Mouse (Mus musculus) ZHBTc4 (cell line): ENCODE results near the gene Atpaf2.

Experiments
- DNase-seq: peaks from one replicate; pipeline ENCODE4 v3.0.0-alpha.2; 2011; ENCODE audit warnings: low read depth, low spot score

Atpaf2 gene

DNA sequence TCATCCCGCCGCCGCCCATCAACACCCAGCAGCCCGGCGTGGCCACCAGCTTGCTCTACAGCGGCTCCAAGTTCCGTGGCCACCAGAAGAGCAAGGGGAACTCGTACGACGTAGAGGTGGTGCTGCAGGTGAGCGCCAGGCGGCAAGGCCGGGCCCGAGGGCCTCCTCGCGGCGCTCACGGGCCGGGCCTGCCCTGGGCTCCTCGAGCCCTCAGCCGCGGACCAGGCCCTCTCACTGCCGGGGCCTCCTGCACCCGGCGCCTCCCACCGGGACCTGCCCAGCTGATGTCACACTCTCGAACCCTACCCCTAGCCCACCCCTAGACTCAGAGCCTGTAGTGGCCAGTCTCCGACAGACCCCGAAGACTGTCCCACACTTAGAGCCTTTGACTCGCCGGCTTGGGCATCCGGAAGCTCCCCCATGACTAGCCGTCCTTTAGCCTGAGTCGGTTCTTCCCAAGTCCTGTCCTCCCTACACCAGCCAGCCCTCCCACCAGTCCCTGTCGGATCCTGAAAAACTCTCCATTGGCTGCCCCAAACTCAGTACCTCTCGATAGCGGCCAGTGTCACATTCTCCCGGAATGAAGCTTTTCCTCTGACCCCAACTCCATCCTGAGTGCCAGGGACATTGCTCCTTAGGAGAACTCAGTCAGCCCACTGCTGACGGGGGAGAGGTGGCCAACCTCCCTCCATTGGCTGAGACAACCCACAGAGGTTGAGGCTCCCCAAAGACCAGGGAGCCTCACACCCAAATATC is at the start of gene Atpaf2:
Gene Atpaf2, minus strand, starts transcription at position 741 of the 756 bp plus-strand sequence.
- DNase-seq, result no peak

GRCm38 (mm10) chr11:60465943-60466380 is 47.7 kb upstream of the Atpaf2 start:
- peak; percentile 82 for DNase-seq

GRCm38 (mm10) chr11:60457973-60458372 is 39.7 kb upstream of the Atpaf2 start:
- peak; percentile 37 for DNase-seq

GRCm38 (mm10) chr11:60454745-60455087 is 36.5 kb upstream of the Atpaf2 start:
- DNase-seq, result no peak

- DNase-seq, result peak; percentile 96
Measured at GRCm38 (mm10) chr11:60454080-60454744, 36.0 kb upstream of the Atpaf2 start, which contains the start of gene Drg2. Gene Drg2, plus strand, starts transcription at chr11:60454591.

DNA sequence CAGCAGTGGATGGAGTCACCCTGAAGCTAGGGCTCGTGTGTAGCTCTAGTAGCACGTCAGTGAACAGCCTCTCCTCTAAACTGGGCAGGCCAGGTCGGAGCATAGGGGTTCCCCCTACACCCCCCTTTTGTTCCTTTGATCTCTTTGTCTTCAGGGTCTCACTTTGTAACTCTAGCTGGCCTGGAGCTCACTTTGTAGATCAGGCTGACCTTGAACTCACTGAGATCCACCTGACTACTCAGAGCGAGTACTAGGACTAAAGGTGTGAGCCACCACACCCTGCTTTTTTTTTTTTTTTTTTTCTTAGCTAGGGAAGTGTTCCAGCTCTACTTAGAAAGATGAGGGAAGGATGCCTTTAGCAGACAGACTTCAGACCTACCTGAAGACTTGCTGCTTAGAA is 25.8 kb upstream of the Atpaf2 start:
- peak; percentile 34 for DNase-seq

DNA sequence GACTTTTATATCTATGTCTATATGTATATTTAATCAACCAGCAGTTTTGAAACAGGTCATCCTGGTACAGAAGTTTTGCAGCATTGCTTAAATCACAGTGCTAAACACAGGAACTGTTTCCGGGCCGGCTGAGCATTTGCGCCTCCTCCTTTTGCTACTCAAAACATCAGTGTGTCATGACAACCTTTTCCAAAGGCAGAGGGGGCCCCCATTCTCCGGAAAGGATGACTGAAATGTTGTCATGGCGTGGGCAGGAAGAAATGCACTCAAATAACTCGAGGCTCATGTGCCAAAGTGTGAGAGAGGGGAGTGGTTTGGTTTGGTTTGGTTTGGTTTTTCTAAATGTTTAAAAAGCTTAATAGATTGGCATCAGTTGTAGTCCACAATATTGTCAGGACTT is 24.6 kb upstream of the Atpaf2 start:
- DNase-seq, result no peak

- peak; percentile 88 for DNase-seq
Measured at GRCm38 (mm10) chr11:60440176-60440575, 21.9 kb upstream of the Atpaf2 start.

GRCm38 (mm10) chr11:60439621-60440020 is 21.4 kb upstream of the Atpaf2 start:
- DNase-seq, result peak; percentile 70

GRCm38 (mm10) chr11:60436618-60437017 is 18.4 kb upstream of the Atpaf2 start:
- no peak for DNase-seq

- DNase-seq, result no peak
Measured at GRCm38 (mm10) chr11:60435133-60435532, 16.9 kb upstream of the Atpaf2 start.

DNA sequence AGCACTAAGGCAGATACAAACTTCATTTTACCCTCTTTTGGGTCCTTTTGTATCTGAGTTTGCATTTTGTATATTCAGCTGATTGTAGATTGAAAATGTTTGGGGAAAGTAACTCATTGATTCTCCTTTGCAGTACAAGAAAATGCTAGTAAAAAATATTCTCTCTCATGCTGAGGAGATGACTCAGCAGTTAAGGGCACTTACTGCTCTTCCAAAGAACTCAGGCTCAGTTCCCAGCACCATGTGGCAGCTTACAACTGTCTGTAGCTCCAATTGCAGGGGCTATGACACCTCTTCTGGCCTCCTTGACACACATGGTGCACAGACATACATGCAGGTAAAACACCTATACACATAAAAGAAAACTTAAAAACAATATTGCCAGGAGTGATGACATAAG is 15.2 kb upstream of the Atpaf2 start:
- no peak for DNase-seq

GRCm38 (mm10) chr11:60427628-60428027 is 9.4 kb upstream of the Atpaf2 start:
- no peak for DNase-seq

DNA sequence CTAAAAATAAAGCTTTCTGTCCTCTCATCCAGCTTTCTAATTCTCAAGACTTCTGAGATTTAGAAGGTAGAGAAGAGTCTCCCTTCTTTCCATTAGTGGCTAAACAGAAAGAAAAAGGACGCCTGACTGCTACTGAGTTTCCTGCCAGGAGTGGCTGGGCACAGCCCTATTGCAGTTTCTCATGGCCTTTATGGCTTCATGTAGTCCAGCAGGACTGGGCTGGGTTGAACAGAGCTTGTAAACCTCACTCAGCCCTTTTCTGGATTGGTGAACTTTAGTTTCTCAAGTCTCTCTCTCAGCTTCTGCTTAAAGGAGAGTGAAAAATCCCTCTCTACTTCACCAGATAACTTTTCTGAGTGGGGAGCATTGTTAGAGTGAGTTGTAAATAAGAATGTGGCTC is 8.2 kb upstream of the Atpaf2 start:
- no peak for DNase-seq

DNA sequence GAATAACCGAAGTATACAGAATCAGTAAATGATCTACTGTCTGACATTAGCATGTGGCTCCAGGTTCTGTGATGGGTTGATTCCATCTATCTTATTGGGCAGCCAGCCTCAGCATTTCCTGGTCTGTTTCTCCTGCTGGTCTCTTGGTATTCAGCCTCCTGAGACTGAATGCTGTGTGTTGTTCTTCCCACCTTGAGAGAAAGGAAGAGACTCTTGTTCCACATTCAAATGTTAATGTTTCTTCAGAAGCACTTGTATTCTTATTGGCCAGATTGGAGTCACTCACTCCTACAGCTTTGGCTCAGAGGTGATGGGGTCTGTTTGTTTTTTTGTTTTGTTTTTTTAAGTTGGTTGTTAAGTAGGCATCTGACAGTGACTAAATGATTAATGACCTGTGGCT is 4.7 kb upstream of the Atpaf2 start:
- DNase-seq, result peak; percentile 71

- peak; percentile 20 for DNase-seq
Measured at GRCm38 (mm10) chr11:60422046-60422668, 3.9 kb upstream of the Atpaf2 start.

GRCm38 (mm10) chr11:60418473-60418803 is 181 bp upstream of the Atpaf2 start:
- peak; percentile 18 for DNase-seq

DNA sequence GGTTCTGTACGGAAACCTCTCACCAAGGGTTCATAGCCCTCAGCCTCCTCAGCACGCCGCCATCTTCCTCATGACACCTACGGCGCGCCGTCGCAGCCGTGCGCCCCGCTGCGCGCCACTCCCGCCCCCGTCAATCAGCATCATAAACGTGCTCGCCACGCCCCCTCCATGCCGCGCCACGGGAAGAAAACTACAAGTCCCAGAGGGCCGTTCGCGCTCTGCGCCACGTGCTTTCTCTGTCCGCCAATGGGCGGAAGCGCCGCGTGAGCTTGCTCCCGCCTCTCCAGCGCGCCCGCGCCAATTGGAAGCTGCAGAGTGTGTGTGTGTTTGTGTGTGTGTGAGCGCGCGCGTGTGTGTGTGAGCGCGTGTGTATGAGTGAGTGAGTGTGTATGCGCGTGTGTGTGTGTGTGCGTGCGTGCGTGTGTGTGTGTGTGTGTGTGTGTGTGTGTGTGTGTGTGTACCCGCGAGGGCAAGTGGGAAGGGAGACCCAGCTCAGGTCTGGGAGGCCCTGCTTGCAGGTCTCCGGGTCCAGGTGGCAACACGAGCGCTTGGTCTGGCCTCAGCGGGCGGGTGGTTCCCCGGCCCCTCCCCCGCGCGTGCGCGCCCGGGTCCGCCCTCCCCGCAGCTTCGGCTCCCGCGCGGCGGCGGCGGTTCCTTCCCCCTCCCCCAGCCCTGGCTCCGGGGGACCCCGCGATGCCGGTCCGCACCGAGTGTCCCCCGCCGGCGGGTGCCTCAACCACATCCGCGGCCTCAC is 1.1 kb downstream of the Atpaf2 start, which contains the start of gene Gid4:
Gene Gid4, plus strand, starts transcription at position 183 of the 754 bp plus-strand sequence.
- DNase-seq, result peak; percentile 100

- no peak for DNase-seq
Measured at GRCm38 (mm10) chr11:60416590-60416962, 1.7 kb downstream of the Atpaf2 start.

DNA sequence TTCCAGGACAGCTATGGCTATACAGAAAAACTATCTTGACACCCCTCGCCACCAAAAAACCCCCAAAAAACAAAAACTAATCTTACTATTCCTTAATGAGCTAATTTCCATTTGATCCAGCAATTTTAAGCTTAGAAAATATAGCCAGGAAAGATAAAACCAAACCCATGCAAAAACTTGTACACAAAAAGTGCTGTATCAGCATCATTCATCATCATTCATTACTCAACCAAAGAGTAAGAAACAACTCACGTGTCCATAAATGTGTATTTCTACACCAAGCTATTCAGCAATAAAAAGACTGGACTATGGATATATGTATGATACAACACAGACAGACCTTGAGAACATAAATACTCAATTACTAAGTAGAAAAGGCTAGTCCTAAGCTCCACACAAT is 5.3 kb downstream of the Atpaf2 start:
- no peak for DNase-seq

DNA sequence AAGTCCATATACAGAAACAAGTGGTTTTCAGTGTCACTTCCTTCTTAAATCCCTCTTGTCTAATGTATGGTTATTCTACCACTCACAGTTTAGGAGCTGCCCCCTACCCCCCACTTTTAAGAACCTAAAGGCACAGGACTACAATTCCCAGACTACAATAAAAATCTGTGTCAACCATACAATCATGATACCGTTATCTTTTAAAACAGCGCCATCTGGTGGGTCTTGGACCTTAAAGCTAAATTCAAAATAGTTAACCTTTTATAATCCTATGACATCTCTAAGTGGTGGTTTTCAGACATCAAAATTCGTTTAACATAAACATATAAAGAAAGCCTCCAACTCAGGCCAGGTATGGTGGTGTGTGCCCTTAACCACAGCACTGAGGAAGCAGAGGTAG is 6.1 kb downstream of the Atpaf2 start:
- DNase-seq, result peak; percentile 63

- DNase-seq, result no peak
Measured at GRCm38 (mm10) chr11:60406606-60407005, 11.7 kb downstream of the Atpaf2 start.
